Mouse (Mus musculus) forebrain, embryonic 11.5 days (tissue): ENCODE data around the gene Slc30a1. TPM values are rescaled to one million over a fixed set of nuclear protein-coding genes. Genes with fewer than 3 reads are reported as not detected.

ENCODE experiments used
- ATAC-seq: fragments of 200-750 bp; cut with Nextera tagmentation; replicated peaks from 2 replicates; pipeline ENCODE4 v1.8.0; 2017; ENCODE audit warnings: moderate TSS enrichment; ENCODE audit not compliant: low FRiP score
- DNase-seq: peaks from one replicate; pipeline ENCODE4 v3.0.0-alpha.2; 2017; ENCODE audit warnings: low spot score
- H3K27ac ChIP-seq: fragments of 300-500 bp; sonication (generic); 2 replicates; pipeline ENCODE4 v1.5.1; 2014; ENCODE audit warnings: low read depth, low read length
- H3K27me3 ChIP-seq: fragments of 300-500 bp; sonication (generic); 2 replicates; pipeline ENCODE4 v1.6.1; 2014; ENCODE audit warnings: mild to moderate bottlenecking, low read length, mixed read lengths; ENCODE audit not compliant: control insufficient read depth, insufficient read depth
- H3K36me3 ChIP-seq: fragments of 300-500 bp; sonication (generic); 2 replicates; pipeline ENCODE4 v1.6.1; 2014; ENCODE audit warnings: mild to moderate bottlenecking, low read length, moderate library complexity, mixed read lengths; ENCODE audit not compliant: control insufficient read depth, insufficient read depth
- H3K4me1 ChIP-seq: fragments of 300-500 bp; sonication (generic); replicated peaks from 2 replicates; pipeline ENCODE4 v1.6.1; 2014; ENCODE audit warnings: low read length, mixed read lengths; ENCODE audit not compliant: control insufficient read depth, insufficient read depth
- H3K4me2 ChIP-seq: fragments of 300-500 bp; sonication (generic); 2 replicates; pipeline ENCODE4 v1.6.1; 2014; ENCODE audit warnings: low read depth, mild to moderate bottlenecking, low read length, moderate library complexity, mixed read lengths; ENCODE audit not compliant: severe bottlenecking
- H3K4me3 ChIP-seq: fragments of 300-500 bp; sonication (generic); 2 replicates; pipeline ENCODE4 v1.5.1; 2014; ENCODE audit warnings: low read depth, low read length
- H3K9ac ChIP-seq: fragments of 300-500 bp; sonication (generic); 2 replicates; pipeline ENCODE4 v1.6.1; 2014; ENCODE audit warnings: low read length
- H3K9me3 ChIP-seq: fragments of 300-500 bp; sonication (generic); 2 replicates; pipeline ENCODE4 v1.6.1; 2016; ENCODE audit warnings: low read length, mixed read lengths; ENCODE audit not compliant: control insufficient read depth
- WGBS: fragments of 180-500 bp; shearing (Covaris S2); extraction: QIAGEN DNeasy Blood & Tissue Kit; methylation state at CpG from one replicate; pipeline ENCODE4 v1.1.7; 2014; 5-methylcytosine and 5-hydroxymethylcytosine counted together
- polyA plus RNA-seq: library from polyadenylated mRNA; unstranded; fragments of >200 nt; fragmentation: Nextera tagmentation; extraction: Ambion mirVana; gene quantifications from 2 replicates; pipeline ENCODE4 v1.2.1, GENCODE M21; 2014

Gene Slc30a1
- polyA plus RNA-seq, 1 experiment from 2014 or later: 2.2 TPM

- H3K27ac ChIP-seq: no peak overlapping the region
- no peaks in the 10 kb centered on the region for H3K27me3 ChIP-seq
- no peaks in the 10 kb centered on the region for H3K9me3 ChIP-seq
- H3K36me3 ChIP-seq: no peaks in the 10 kb centered on the region
- ATAC-seq (no peak), DNase-seq (no peak)
- no peak overlapping the region for H3K4me2 ChIP-seq
- no peak overlapping the region for H3K4me3 ChIP-seq
- no peaks in the 10 kb centered on the region for H3K4me1 ChIP-seq
- no peak overlapping the region for H3K9ac ChIP-seq
- WGBS: 53% methylated on average over 4 of the region's 4 CpGs
Measured at GRCm38 (mm10) chr1:191925496-191925895, 18.9 kb downstream of the Slc30a1 start.

GRCm38 (mm10) chr1:191926681-191927080 is 20.1 kb downstream of the Slc30a1 start:
- Histone ChIP-seq H3K4me2 (no peak overlapping the region), H3K27ac (no peak overlapping the region), H3K9ac (no peak overlapping the region), H3K4me1 (no peaks in the 10 kb centered on the region), H3K9me3 (no peaks in the 10 kb centered on the region), H3K27me3 (no peaks in the 10 kb centered on the region), H3K4me3 (no peak overlapping the region), H3K36me3 (no peaks in the 10 kb centered on the region)
- no peak for ATAC-seq
- DNase-seq: no peak
- WGBS: 60% methylated on average over 3 of the region's 3 CpGs

DNA sequence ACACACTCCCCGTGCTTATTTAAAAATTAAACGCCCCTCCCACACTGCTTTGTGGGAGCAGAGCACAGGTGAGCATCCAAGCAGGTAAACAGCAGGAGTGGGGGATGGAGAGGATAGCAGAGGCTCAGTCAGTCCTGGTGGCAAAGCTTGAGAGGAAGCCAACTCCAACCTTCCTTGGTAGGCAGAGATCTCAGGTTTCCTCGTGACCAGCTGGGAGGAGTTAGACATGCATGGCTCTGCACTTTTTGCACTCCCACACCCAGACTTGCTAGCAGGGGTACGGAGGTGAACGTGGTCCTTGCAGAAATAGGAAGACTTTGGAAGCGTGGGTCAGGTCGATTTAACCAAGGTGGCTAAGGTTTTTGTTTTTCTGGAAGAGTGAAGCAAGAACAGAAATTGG is 21.8 kb downstream of the Slc30a1 start:
- WGBS: 77% methylated on average over 7 of the region's 7 CpGs

DNA sequence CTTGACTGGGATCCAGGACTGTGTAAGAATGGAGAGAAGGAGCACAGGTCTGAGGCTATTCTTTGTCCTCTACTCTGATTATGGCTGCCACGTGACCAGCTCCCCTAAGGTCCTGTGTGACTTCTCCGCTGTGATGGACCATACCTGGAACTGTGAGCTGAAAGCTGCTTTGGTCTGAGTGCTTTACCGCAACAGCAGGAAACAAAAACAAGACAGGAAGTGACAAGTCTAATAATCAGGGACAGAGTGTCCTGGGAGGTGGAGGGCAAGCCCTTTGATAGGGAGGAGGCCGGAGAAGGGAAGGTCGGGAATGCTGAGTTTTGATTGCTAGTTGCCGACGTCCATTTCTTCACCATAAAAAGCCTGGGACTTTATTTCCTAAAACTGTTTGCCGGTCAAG is 22.5 kb downstream of the Slc30a1 start:
- DNase-seq (no peak), ATAC-seq (no peak)
- H3K4me3 ChIP-seq: no peak overlapping the region
- H3K36me3 ChIP-seq: no peaks in the 10 kb centered on the region
- 81% methylated on average over 8 of the region's 8 CpGs for WGBS
- no peaks in the 10 kb centered on the region for H3K4me1 ChIP-seq
- no peaks in the 10 kb centered on the region for H3K27me3 ChIP-seq
- no peaks in the 10 kb centered on the region for H3K9me3 ChIP-seq
- no peak overlapping the region for H3K9ac ChIP-seq
- H3K27ac ChIP-seq: no peak overlapping the region
- H3K4me2 ChIP-seq: no peak overlapping the region

More for the DNA sequence above, 21.8 kb downstream of the Slc30a1 start:
- Histone ChIP-seq H3K4me3 (no peak overlapping the region), H3K27me3 (no peaks in the 10 kb centered on the region), H3K9ac (no peak overlapping the region), H3K4me2 (no peak overlapping the region), H3K36me3 (no peaks in the 10 kb centered on the region), H3K27ac (no peak overlapping the region), H3K9me3 (no peaks in the 10 kb centered on the region), H3K4me1 (no peaks in the 10 kb centered on the region)
- DNase-seq (no peak), ATAC-seq (no peak)

- Histone ChIP-seq H3K27me3 (no peaks in the 10 kb centered on the region), H3K4me2 (no peak overlapping the region), H3K4me1 (no peaks in the 10 kb centered on the region), H3K9ac (no peak overlapping the region), H3K36me3 (no peaks in the 10 kb centered on the region), H3K9me3 (no peaks in the 10 kb centered on the region), H3K4me3 (no peak overlapping the region), H3K27ac (no peak overlapping the region)
- ATAC-seq (no peak), DNase-seq (no peak)
- WGBS: 66% methylated on average over 12 of the region's 12 CpGs
Measured at GRCm38 (mm10) chr1:191929897-191930524, 23.4 kb downstream of the Slc30a1 start.

DNA sequence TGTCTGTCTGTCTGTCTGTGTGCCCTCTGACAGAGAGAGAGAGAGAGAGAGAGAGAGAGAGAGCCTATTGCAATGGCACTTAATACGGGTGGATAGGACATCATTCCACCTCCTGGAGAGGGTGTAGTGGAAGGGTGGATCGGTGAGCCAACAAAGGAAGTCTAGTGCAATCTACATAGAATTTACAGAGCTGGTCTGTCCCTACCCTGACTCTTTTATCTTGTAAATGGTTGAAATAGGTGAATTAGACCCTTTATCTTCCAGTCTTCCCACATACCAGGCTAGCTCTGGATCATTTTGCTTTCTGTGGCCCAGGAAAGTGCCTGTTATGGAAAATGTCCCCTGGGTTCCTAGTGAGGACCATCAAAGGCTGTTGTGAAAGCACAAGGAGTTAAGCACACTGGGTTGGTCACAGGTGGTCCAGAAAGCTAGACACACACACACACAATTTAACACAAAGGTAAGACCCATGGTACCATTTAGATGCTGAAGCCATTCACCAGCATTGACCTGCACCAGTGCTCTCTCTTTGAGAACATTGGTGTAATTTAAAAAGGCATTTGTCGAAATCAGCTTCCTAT is 24.0 kb downstream of the Slc30a1 start:
- WGBS: 87% methylated on average over 3 of the region's 3 CpGs
- Histone ChIP-seq H3K27me3 (no peaks in the 10 kb centered on the region), H3K4me3 (no peak overlapping the region), H3K9ac (no peak overlapping the region), H3K27ac (no peak overlapping the region), H3K4me2 (no peak overlapping the region), H3K4me1 (no peaks in the 10 kb centered on the region), H3K9me3 (no peaks in the 10 kb centered on the region), H3K36me3 (no peaks in the 10 kb centered on the region)
- DNase-seq: no peak
- ATAC-seq: no peak

GRCm38 (mm10) chr1:191932286-191932985 is 25.9 kb downstream of the Slc30a1 start:
- Histone ChIP-seq H3K4me3 (no peak overlapping the region), H3K9ac (no peak overlapping the region), H3K9me3 (no peaks in the 10 kb centered on the region), H3K27me3 (no peaks in the 10 kb centered on the region), H3K36me3 (no peaks in the 10 kb centered on the region), H3K4me2 (no peak overlapping the region), H3K4me1 (no peaks in the 10 kb centered on the region), H3K27ac (no peak overlapping the region)
- ATAC-seq: no peak
- 78% methylated on average over 8 of the region's 8 CpGs for WGBS
- DNase-seq: no peak

DNA sequence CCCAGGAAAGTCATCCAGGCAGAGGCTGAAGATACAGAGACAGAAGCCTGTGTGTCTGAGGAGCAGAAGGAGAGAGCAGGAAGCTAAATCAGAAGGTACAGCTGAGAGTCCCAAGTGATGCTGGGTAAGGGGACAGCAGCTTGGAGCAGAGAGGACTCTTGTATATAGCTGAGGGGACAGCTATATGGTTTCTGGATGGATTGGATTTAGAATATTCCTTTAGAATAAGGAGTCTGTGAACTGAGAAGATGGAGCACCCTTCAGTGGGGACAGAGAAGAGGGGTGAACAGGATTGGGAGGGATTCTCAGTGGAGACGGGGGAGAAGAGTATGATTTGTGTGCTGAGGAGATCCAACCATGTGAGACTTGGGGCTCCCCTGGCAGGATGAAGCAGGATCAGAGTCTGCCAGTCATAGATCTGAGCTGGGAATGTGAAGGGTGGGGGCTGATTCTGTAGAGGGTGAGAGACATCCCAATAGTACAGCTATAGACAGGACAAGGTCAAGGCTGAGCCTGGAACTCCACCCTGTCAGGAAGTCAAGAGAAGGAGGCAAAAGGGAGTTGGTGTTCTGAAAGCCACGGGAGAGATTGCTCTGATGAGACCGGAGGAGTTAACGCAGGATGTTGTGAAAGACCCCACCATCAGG is 26.5 kb downstream of the Slc30a1 start:
- H3K36me3 ChIP-seq: no peaks in the 10 kb centered on the region
- no peak overlapping the region for H3K9ac ChIP-seq
- H3K4me1 ChIP-seq: no peaks in the 10 kb centered on the region
- no peaks in the 10 kb centered on the region for H3K27me3 ChIP-seq
- no peaks in the 10 kb centered on the region for H3K9me3 ChIP-seq
- no peak overlapping the region for H3K4me2 ChIP-seq
- WGBS: 79% methylated on average over 4 of the region's 4 CpGs
- no peak overlapping the region for H3K27ac ChIP-seq
- no peak for ATAC-seq
- no peak for DNase-seq
- no peak overlapping the region for H3K4me3 ChIP-seq
